Mouse (Mus musculus): ENCODE data around the gene Apol9b.

- TF ChIP-seq POLR2A (IDR thresholded peaks at IDR 0.05; ENCODE audit: low read depth, low read length) (no peak), CTCF (conservative IDR thresholded peaks at IDR 0.05; ENCODE audit: insufficient read depth, insufficient read length, low read depth, low read length) (no peak)
Observed at GRCm38 (mm10) chr15:77731605-77732004, 2.8 kb downstream of the Apol9b start.
